Mouse (Mus musculus) lung, postnatal 36 days (tissue): ENCODE measurements around the gene Nfia.

Experiments
- DNase-seq: peaks from one replicate; pipeline ENCODE4 v3.0.0; 2022; ENCODE audit warnings: mixed read lengths

Gene Nfia

GRCm38 (mm10) chr4:98108676-98109016 is 336.1 kb downstream of the Nfia start:
- peak; percentile 58 for DNase-seq

DNA sequence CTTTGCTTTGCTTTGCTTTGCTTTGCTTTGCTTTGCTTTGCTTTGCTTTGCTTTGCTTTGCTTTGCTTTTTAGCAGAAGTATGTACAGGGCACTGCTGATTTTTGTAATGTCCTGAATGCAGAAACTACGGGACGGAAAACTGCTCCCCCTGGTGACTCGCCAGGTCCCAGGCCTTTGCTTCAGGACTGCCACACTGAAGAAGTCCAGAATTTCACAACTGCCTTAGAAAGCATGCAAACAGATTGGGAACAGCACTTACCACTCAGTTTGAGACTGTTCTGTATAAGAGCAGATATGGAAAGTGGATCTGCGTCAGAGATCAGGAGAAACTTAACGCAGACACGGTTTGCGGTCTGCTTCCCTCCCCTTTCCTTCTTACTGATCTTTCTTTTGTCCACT is 336.5 kb downstream of the Nfia start:
- DNase-seq: peak; percentile 91

- no peak for DNase-seq
These were observed 337.4 kb downstream of the Nfia start for GRCm38 (mm10) chr4:98109911-98110310.

DNA sequence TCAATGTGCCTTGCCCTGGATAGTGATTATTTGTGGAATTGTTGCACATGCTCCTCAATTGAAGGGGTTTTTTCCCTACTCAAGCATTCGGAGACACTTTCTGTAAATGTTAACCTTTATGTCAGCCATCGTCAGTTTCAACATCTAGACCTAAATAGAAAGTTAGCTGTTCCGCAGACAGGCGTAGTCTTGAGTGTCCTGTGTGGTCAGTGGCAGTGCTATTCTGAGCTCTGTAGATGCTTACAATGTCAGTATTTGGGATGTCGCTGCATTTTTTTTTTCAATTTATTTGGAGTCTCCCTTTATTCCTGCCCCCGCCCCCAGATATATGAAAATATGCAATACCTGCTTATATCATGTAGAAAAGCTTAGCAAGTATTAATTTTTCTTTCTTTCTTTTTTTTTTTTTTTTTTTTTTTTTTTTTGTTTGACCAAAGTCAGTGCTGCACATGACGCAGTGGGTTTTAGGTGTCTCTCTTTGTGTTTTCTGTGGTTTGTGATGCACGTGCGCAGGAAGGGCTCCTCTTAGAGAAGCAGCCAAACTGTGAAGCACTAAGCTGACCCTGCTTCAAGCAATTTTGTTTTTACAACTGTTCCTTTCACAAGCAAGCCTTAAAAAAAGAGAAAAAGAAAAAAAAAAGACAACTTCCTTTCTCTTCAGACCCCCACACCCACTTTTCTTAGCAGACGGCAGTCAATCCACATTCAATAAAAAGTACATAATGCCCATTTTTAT is 340.9 kb downstream of the Nfia start:
- no peak for DNase-seq

DNA sequence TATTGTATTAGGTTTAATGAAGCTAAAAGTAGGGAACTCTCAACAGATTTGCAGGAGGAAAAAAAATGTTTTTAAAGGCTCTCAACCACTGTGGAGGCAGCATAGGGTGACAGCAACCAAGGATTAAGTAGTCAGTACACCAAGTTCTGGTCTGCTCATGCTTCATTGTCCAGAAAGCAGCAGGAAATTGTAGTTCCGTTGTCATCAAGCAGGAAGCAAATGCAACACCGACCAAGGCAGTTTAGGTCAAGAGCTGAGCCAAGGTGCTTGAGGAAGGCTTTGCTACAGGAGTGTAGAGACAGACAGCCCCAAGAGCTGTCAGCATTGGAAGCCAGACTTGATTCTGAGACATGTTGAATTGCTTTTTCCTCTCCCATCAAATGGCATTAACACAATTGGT is 342.4 kb downstream of the Nfia start:
- no peak for DNase-seq

DNA sequence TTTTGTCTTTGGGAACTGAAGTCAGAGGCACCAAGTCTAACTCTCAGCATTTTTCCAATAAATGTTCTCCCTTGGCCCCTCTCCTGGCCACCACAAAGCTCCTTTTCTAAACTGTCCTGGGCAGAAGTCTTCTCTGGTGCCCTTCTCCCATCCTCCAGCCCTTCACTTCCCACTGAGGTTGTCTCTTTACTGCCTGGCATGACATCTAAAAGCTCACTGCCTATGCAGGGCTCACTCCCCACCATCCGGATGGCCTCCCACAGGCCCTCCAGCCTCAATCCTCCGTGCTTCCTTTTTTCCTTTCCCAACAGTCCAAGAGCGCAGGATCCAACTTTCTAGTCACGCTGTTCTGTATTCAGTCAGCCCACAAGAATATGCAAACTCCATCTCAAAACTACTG is 342.9 kb downstream of the Nfia start:
- no peak for DNase-seq

DNA sequence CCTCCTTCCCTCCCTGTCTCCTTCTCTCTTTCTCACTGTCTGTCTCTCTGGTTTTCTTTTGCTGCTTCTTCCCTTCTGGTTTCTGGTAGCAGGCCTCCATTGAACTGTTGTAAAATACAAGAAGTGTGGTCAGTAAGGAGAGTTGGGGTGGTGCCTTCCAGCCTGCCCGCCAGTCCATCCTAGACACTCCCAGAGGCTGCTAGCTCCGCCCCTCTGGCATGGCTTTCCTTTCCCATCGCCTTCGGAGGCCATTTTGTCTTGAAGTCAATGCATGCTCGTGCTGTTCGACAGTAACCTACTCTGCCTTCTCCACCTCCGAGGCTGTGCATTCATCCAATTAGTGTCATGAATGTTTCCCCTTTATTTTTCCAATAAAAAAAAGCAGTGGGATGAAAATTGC is 343.5 kb downstream of the Nfia start:
- no peak for DNase-seq

GRCm38 (mm10) chr4:98118126-98118525 is 345.6 kb downstream of the Nfia start:
- DNase-seq: no peak

DNA sequence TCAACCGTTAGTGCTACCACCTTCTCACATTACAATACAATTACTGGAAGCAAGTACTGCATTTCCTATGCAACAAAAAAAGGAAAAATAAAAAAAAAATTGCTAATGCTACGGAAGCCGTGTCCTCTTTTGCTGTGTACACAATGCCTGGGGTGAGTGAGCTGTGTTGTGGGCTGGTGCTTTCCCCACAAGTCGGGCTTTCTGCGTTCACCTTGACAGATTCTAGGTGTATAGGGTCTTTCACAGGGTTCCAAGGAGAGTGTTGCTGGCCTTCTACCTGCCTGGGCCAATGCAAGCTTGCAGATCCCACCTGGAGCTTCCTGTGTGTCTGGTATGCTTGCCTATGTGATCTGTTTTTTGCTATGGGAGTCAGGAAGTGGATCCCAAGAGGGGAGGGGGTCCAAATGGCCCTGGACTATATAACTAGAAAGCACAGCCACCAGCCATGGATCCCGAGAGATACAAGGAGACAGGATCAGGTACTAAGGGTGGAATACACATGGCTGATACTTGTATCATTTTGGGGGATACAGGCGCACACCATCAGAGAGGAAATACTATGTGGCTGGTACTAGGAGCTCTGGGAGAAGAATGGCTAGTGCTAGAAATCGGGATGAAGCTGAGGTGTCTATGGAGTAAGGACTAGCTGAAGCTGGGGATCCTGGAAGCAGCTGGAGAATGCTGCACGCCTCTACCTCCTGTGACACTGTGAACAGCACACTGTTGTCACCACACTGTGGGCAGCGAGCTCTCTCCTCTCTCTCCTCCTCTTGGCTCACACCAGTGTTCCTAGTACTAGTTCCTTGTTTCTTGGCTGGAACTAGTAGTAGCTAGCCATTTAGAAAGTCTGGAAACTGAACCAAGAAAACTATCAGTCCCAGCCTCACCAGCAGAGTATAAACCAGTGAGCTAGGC is 346.5 kb downstream of the Nfia start:
- no peak for DNase-seq

DNA sequence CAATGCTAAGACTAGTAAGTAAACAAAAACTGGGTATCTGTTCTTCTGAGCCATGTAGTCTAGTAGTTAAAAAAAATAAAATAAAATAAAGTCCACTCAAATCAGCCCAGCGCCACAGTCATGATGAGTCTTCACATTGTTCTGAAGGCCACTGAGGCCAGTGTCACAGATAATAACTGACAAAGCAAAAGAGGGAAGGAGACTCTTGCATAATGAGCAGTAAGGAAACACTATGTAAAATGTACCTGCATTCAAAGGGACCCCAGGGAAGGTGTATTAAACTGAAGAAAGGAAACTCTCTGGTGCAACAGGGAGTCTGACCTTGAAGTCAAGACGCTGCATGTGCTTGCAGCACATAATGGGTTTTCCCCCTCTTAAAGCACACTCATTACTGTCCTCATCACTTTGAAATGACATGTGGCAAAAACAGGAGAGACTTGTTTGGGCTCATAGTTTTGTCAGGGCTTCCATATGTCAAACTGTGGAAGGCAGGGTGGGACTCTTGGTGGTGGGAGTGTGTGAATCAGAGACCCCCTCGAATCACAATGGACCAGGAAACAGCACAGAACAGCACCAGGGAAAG is 347.5 kb downstream of the Nfia start:
- DNase-seq: no peak

DNA sequence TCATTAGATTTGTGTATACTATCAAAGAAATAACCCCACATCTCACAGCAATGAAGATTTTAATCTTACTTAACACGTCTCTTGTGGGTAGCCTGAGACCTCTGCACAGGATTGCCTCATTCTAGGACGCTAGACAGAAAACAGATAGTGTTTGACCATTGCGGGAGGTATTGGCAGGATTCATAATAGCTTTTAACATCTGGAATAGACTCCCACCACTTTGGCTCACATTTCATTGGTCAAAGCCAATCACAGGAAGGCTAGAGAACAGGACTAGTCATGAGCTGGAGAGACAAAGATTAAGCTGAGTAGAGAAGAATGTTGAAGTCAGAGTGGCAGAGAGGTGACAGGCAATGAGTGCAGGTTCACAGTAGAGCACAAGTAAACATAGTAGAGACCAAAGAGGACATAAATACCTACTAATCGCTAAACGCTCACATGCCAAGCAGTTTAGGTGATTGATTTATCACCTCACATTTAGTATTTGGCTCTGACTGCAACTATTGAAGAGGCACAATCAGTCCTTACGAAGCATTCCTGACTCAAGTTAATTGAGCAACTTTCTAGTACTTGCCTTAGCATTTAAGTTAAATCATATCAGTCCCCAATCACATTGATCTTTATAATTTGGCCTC is 348.3 kb downstream of the Nfia start:
- DNase-seq: no peak

DNA sequence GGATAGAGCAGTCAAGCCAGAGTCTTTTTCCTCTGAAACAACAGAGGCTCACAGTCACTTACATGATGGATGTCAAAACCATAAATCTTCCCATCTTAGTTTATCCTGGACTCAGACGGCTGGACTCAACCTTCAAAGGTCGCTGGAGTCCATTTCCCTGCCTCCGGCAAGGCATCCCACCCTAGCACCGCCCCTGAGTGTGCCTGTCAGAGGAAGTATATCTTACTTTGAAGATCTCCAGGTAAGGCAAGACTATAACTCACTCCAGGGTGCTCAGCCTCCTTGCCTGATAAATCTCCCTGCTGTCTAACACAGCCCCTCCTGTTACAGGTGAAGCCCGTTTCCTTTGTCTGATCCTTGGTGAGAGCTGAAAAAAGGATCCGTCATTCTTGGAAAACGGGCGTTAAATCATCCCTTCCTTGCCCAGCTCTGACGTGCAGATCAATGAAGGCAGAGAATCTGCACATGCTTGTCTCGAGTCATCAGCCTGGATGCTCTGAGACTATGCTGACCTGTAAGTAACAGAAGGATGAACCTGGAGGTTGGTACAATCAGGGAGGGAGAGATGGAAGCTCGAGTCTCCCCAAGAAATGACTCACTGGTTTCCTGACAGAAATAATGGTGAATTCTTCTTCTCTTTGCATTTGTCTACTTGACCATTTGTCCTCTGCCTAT is 353.6 kb downstream of the Nfia start:
- no peak for DNase-seq

- no peak for DNase-seq
These were observed 358.3 kb downstream of the Nfia start for GRCm38 (mm10) chr4:98130798-98131197.

GRCm38 (mm10) chr4:98134027-98134426 is 361.5 kb downstream of the Nfia start:
- no peak for DNase-seq

- DNase-seq: no peak
These were observed 363.5 kb downstream of the Nfia start for GRCm38 (mm10) chr4:98136072-98136471.

DNA sequence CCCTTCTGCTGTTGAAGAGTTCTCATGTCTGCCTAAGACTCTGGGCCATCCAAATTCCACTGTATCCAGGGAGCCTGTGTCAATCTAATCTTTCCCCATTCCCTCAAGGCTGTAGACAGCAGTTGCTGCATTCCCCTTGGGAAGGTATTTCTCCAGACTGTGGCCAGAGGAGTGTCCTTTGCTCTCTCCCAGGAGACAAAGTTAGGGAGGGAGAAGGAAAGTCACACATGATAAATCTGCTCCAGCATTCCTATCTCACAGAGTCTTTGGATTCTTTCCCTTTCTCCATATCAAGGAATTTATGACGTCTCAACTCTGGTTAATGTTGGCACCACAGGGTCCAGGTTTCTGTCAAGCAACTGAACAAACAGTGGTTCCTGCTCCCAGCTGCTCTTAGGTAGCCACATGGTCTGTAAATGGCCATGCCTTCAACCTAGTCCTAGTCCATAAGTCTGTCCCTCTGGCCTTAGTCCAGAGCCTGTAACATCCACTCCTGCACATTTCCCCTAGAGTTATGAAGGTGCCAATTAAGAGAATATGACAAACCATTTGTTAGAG is 370.4 kb downstream of the Nfia start:
- DNase-seq: no peak

GRCm38 (mm10) chr4:98150576-98150975 is 378.0 kb downstream of the Nfia start:
- no peak for DNase-seq

DNA sequence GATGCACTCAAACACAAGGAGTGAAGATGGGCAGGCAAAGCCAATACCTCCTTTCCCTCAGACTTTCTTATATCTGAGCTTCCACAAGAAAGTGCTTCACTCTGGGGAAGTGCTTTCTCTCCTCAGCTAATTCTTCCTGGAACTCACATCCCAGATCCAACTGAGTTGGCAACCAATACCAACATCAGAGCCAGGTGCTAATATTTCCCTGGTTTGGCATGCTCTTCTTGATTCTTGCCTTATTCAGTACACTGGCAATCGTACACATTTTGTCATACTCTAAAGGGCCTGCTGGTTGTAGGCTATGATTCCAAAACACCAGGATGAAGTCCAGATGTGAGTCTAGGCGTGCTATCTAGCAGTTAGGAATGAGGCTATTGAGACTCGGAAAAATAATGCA is 385.4 kb downstream of the Nfia start:
- peak; percentile 1 for DNase-seq

DNA sequence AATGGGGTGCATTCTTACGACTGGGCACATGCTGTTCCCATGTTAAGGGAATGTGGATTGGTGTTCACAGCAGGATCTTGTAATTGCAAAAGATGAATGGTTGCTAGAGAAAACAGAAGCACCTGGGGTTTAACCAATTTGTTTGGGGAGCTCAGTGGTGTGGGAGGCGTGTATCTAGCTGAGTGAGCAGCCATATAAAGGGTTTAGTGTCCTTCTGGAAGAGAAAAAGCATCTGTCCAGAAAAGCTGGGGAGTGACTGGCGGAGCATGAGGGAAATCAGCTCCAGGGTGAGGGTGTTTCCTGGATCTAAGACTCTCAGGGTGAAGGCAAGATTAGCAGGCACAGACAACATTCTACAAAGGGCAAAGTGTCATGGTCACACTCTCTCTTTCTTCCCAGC is 393.8 kb downstream of the Nfia start:
- DNase-seq: no peak
